Comparison of ENCODE assay signal across 14 mouse cellular contexts in the genomic region with DNA sequence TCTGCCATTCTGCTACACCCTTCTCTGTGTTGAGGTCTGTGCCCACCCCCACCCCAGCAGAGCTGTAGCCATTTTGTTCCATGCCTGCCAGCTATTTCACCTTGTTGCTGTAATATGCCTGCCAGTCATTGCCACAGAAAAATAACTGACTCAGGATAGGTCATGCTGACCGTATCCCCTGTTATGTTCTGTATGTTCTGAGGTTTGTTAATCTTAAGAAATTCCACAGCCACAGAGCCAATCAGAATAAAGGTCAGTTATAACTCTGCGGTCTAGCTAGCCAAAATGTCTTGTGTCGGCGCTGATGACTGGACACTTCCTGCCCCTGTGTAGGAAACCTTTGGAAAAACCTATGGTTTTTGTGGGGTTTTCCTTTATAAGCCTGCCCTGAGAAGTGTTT.
"Had no signal": no experiment of that assay in that cellular context is flagged by ENCODE, and none has a peak within 500 bp of the region (broad histone marks: within the 10 kb centered on the region; RNA-seq: fewer than 3 reads in every experiment).

No protein-coding gene starts in this region.

- H3K4me2 ChIP-seq: kidney, embryonic 15.5 days; liver, embryonic 13.5 days; midbrain, embryonic 11.5 days; neural tube, embryonic 13.5 days had no signal

- H3K27ac ChIP-seq: kidney, embryonic 15.5 days; left cerebral cortex, adult 2 months; liver, embryonic 13.5 days; neural tube, embryonic 13.5 days had no signal

- DNase-seq: kidney, adult 8-10 months; kidney, postnatal 10 days; kidney, postnatal 36 days; layer of hippocampus, postnatal 36 days; liver, embryonic 13.5 days; lung, adult 2 months; lung, postnatal 14 days; lung, postnatal 4 days; midbrain, embryonic 14.5 days; thymus, adult 18-20 months had no signal

- H3K4me3 ChIP-seq: kidney, embryonic 15.5 days; left cerebral cortex, adult 2 months; liver, embryonic 13.5 days; neural tube, embryonic 13.5 days had no signal

- H3K27me3 ChIP-seq: kidney, embryonic 15.5 days; liver, embryonic 13.5 days; neural tube, embryonic 13.5 days had no signal

- H3K36me3 ChIP-seq: kidney, embryonic 15.5 days; liver, embryonic 13.5 days; neural tube, embryonic 13.5 days had no signal
